Mouse (Mus musculus): Measurements from ENCODE around the gene P4ha1. TPM values are rescaled to one million over a fixed set of nuclear protein-coding genes. Genes with fewer than 3 reads are reported as not detected.
"Not testable (repeated sequence)": the region's sequence is repeated elsewhere in the genome, so short reads cannot be mapped to it uniquely, and the experiment has no call there.

The P4ha1 gene
- polyA plus RNA-seq, 1 experiment from 2014 or later: 42.6 TPM

DNA sequence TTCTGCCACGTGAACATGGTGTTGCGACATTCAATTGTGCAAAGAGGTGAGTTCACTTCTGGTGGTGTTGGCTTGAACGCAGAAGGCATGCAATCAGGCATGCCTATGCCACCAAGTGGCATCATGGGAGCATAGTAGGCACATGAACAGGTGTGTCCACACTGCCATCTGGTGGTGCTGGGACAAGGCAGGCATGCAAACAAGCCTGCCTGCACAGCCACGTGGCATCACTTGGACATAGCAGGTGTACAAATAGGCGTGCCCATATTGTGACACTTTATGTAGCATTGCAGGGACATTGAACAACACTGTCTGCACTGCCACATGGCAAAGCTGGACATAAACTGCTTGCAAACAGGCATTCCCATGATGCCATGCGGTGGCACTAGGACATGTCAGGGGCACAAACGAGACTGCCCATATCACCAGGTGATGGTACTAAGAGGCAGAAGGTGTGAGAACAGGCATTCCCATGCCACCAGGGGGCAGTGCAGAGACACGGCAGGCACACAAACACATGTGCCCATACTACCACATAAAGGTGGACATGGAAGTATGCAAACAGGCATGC is 27.8 kb upstream of the P4ha1 start:
- no peaks in the 10 kb centered on the region for H3K36me3 ChIP-seq
- H3K27ac ChIP-seq: no peak overlapping the region
- no peak overlapping the region for H3K4me3 ChIP-seq
- H3K4me1 ChIP-seq: no peaks in the 10 kb centered on the region
- 0 out of 2 replicates have a peak, but pooled peaks have one; percentile 10 for ATAC-seq (ENCODE audit: low FRiP score, low read depth)
- H3K9ac ChIP-seq: no peak overlapping the region
- 69% methylated on average over 8 of the region's 8 CpGs for WGBS
- H3K9me3 ChIP-seq: no peaks in the 10 kb centered on the region
- H3K4me2 ChIP-seq (replicated peaks): no peak overlapping the region
- H3K27me3 ChIP-seq (replicated peaks): no peaks in the 10 kb centered on the region

DNA sequence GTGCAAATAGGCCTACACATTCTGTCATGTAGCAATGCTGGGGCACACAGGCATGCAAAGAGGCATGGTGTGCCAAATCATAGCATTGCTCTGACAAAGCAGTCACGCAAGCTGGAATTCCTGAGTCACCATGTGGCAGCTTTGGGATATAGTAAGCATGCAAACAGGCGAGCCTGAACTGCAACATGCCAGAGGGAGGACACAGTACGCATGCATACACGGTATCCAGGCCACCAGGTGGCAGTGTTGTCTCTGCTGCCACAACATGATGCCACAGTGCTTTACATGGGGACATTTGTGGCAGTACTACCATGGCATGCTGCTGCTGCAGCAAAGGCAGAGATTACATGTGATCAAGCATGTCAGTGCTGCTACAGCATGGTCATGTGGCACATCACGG is 26.8 kb upstream of the P4ha1 start:
- ATAC-seq (ENCODE audit: low FRiP score, low read depth): peak; percentile 67
- no peaks in the 10 kb centered on the region for H3K27me3 ChIP-seq (replicated peaks)
- no peak overlapping the region for H3K4me2 ChIP-seq (replicated peaks)
- no peaks in the 10 kb centered on the region for H3K9me3 ChIP-seq
- H3K4me3 ChIP-seq: no peak overlapping the region
- no peak overlapping the region for H3K27ac ChIP-seq
- H3K36me3 ChIP-seq: no peaks in the 10 kb centered on the region
- H3K4me1 ChIP-seq: no peaks in the 10 kb centered on the region
- H3K9ac ChIP-seq: no peak overlapping the region
- WGBS: 41% methylated on average over 5 of the region's 5 CpGs

DNA sequence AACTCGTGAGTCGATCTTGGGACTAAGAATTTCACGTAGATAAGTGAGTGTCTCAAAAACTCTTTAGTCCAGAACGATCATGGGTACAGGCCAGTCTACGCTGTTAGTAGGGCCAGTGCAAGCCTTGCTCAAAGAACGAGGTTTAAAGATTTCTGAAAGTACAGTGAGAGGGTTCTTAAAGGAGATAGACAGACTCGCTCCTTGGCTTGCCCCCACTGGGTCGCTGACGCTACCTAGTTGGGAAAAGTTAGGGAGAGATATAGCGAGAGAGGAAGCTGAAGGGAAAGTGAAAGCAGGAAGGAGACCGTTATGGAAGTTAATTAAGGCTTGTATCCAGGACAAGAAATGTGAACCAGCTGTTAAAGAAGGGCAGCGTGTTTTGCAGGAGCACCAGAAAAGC is 20.4 kb upstream of the P4ha1 start:
- H3K4me3 ChIP-seq; H3K27me3 ChIP-seq (replicated peaks); H3K9ac ChIP-seq; H3K36me3 ChIP-seq; H3K4me2 ChIP-seq (replicated peaks); ATAC-seq (ENCODE audit: low FRiP score, low read depth); H3K4me1 ChIP-seq; H3K27ac ChIP-seq: not testable (repeated sequence)
- WGBS: 93% methylated on average over 12 of the region's 12 CpGs
- 0 out of 2 replicates have a peak, but pooled peaks cover 18% of the 10 kb centered on the region for H3K9me3 ChIP-seq

DNA sequence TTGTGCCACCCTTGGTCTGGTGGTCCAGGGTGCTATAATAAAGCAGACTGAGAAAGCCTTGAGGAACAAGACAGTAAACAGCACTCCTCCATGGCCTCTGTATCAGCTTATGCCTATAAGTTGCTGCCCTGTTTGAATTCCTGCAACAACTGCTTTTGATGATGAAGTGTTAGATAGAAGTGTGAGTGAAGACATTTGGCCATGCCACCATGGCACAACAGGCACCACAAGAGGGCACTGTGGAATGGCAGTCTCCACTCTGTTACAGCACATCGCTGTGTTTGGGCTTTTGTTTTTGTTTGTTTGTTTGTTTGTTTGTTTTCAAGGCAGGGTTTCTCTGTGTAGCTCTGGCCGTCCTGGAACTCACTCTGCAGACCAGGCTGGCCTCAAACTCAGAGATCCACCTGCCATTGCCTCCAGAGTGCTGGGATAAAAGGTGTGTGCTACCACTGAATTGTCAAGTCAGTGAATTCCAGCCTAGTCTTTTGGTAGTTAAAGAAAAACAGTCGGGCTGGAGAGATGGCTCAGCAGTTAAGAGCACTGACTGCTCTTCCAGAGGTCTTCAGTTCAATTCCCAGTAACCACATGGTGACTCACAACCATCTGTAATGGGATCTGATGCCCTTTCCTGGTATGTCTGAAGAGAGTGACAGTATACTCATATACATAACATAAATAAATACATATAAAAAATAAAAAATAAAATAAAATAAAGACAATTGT is 13.9 kb upstream of the P4ha1 start:
- 0 out of 2 replicates have a peak, but pooled peaks cover 6% of the 10 kb centered on the region for H3K9me3 ChIP-seq
- ATAC-seq (ENCODE audit: low FRiP score, low read depth): no peak

DNA sequence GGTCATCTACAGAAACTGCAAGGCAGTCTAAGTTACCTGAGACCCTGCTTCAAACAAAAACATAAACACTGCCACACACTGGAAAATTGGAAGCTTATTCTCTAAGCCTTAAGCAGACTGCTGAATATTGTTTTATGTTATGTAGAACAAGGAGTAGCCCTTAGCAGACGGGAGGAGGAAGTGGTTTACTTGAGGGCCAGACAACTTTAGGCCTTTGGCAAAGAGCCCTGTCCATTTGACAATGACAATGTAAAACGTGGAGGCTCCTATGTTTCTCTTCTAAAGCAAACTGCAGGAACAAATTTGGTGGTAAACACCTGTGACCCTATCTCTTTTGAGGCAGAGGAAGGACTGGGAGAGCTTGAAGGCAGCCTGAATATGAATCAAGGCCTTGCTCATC is 13.0 kb upstream of the P4ha1 start:
- Histone ChIP-seq H3K9me3 (0 out of 2 replicates have a peak, but pooled peaks cover 6% of the 10 kb centered on the region), H3K27me3 (replicated peaks) (no peaks in the 10 kb centered on the region), H3K9ac (no peak overlapping the region), H3K4me1 (no peaks in the 10 kb centered on the region), H3K36me3 (no peaks in the 10 kb centered on the region), H3K4me3 (no peak overlapping the region), H3K4me2 (replicated peaks) (no peak overlapping the region), H3K27ac (no peak overlapping the region)
- WGBS: 75% methylated on average over 2 of the region's 2 CpGs
- no peak for ATAC-seq (ENCODE audit: low FRiP score, low read depth)

More for the DNA sequence above, 13.9 kb upstream of the P4ha1 start:
- H3K36me3 ChIP-seq: no peaks in the 10 kb centered on the region
- WGBS: 44% methylated on average over 3 of the region's 3 CpGs
- no peak overlapping the region for H3K27ac ChIP-seq
- H3K4me2 ChIP-seq (replicated peaks): no peak overlapping the region
- H3K4me1 ChIP-seq: no peaks in the 10 kb centered on the region
- H3K27me3 ChIP-seq (replicated peaks): no peaks in the 10 kb centered on the region
- no peak overlapping the region for H3K4me3 ChIP-seq
- no peak overlapping the region for H3K9ac ChIP-seq

DNA sequence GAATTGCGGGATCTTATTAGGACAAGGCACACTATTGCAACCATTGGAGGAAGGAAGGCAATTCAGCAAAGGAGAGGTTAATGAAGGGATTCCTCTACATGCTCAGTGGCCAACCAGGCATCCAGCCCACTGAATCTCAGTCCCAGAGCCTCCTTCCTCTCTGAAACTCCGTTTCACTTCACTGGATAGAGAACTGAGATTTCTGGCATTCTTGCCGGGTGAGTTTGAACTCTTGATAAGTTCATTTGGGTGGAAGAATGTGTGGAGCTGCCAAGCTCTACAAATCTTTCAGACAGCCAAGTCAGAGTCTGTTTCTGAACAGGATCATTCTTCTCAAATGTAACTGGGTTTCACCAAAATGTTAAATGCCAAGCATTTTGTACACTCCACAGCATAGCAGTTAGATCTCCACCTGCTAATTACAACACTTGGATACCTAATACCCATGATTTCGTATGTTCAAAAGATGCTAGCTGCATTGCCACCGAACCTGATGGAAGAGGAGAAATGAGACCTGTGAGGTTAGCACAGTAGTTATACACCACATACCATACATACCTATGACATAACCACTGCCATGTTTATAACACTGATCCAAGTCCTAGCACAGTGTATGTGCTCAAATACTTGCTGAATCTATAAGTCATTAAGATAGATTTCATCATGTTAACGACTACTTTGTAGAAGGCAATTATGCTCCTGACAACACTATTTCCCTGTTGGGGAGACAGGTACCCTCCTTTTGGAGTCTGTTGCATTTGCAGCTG is 12.2 kb upstream of the P4ha1 start:
- 78% methylated on average over 6 of the region's 6 CpGs for WGBS
- no peaks in the 10 kb centered on the region for H3K27me3 ChIP-seq (replicated peaks)
- 0 out of 2 replicates have a peak, but pooled peaks cover 6% of the 10 kb centered on the region for H3K9me3 ChIP-seq

DNA sequence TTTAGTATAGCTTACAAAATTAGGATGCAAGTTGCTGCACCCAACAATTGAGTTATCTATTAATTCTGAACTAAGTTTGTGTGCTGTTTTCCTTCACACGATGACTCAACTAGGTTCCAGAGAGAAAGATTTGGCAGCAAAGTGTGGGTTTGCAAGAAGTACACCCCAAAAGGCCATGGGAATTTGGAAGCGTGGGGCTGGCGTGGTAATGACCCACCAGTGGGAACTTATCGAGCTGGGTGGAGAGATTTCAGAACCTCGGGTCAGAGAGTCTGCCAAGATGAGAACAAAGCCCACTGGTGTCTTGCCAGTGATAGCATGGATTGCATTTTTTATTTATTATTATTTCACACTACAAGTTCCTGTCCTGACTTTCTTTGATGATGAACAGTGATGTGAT is 11.2 kb upstream of the P4ha1 start:
- no peak for ATAC-seq (ENCODE audit: low FRiP score, low read depth)
- Histone ChIP-seq H3K9ac (no peak overlapping the region), H3K36me3 (no peaks in the 10 kb centered on the region), H3K4me3 (no peak overlapping the region), H3K27ac (no peak overlapping the region), H3K27me3 (replicated peaks) (no peaks in the 10 kb centered on the region), H3K4me2 (replicated peaks) (no peak overlapping the region), H3K4me1 (no peaks in the 10 kb centered on the region), H3K9me3 (0 out of 2 replicates have a peak, but pooled peaks cover 6% of the 10 kb centered on the region)
- 91% methylated on average over 5 of the region's 5 CpGs for WGBS

More for the DNA sequence above, 12.2 kb upstream of the P4ha1 start:
- H3K4me1 ChIP-seq: no peaks in the 10 kb centered on the region
- no peaks in the 10 kb centered on the region for H3K36me3 ChIP-seq
- H3K4me3 ChIP-seq: no peak overlapping the region
- H3K9ac ChIP-seq: no peak overlapping the region
- no peak overlapping the region for H3K27ac ChIP-seq
- H3K4me2 ChIP-seq (replicated peaks): no peak overlapping the region
- no peak for ATAC-seq (ENCODE audit: low FRiP score, low read depth)

DNA sequence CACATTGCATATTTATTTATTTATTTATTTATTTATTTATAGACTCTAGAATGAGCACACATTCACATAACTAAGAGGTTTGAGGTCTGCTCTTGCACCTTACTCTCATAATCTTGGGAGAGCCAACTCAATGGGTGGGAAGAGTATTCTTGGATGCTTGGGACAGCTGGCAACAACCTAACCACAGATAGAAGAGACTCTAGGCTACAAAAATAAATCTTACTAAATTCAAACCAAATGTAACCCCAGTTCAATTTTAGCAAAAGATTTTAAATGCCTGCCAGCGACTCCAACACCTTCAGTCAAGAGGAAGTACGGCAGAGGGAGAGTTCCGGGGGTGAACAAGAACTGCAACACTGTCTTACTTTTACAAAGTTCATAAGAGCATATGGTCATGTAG is 2.0 kb upstream of the P4ha1 start:
- 92% methylated on average over 3 of the region's 3 CpGs for WGBS
- ATAC-seq (ENCODE audit: low FRiP score, low read depth): no peak
- no peak overlapping the region for H3K27ac ChIP-seq
- peaks cover 10% of the 10 kb centered on the region for H3K4me1 ChIP-seq
- H3K27me3 ChIP-seq (replicated peaks): no peaks in the 10 kb centered on the region
- no peak overlapping the region for H3K4me3 ChIP-seq
- H3K36me3 ChIP-seq: no peaks in the 10 kb centered on the region
- no peak overlapping the region for H3K9ac ChIP-seq
- H3K4me2 ChIP-seq (replicated peaks): no peak overlapping the region
- no peaks in the 10 kb centered on the region for H3K9me3 ChIP-seq

DNA sequence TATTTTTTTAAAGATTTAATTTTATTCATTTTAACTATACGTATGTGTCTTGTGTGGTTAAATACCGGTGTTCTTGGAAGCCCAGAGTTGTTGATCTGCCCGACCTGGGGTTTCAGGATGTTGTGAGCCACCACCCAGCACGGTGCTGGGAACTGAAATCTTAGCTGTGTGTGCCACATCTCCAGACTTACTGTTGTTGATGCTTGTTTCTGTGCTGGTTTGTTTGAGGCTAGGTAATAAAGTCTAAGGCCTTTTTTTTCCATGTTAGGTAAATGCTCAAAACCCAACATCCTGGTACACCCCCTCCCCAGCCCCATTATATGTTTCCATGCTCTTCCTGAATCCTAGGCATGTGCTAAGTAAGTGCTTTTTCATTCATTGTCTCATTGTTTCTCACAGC is 825 bp upstream of the P4ha1 start:
- Histone ChIP-seq H3K4me1 (peaks cover 10% of the 10 kb centered on the region), H3K9me3 (no peaks in the 10 kb centered on the region), H3K27ac (0 out of 2 replicates have a peak overlapping the region, but pooled peaks have one; percentile 38), H3K36me3 (no peaks in the 10 kb centered on the region), H3K9ac (no peak overlapping the region), H3K4me2 (replicated peaks) (peak overlapping the region; percentile 85; the same call in 1 of the 2 replicates), H3K27me3 (replicated peaks) (no peaks in the 10 kb centered on the region), H3K4me3 (no peak overlapping the region)
- WGBS: 52% methylated on average over 4 of the region's 4 CpGs
- no peak; the same call in 1 of the 2 replicates for ATAC-seq (ENCODE audit: low FRiP score, low read depth)

DNA sequence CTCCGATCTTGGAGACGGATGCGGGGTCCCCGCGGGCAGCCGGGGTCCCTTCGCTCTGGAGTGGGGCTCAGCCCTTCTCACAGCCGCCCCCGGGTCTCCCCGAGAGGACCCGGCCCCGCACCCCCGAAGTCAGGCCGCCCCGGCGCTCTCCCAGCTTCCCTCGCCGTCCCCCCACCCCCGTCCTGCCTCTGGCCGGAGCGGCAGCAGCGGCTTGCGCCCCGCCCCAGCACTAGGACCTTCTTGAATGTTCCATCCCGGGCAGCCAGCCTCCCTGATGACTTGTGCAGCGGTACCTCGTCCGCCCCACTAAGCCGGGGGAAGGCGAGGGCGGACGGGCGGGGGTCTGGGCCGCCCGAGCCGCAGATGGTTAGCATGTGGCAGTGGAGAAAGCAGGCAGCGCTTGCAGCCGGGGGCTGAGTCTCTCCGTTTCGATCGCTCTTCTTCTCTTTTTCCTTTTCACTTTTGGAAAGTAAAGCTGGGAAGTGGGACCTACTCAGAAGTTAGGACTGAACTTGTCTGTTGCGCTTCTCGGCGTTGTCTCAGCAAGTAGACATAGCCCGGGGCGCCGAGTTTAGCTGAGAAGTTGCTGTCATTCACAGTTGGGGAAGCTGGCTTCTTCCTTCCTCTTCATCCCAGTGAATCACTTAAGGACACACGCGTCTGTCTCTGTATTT is 529 bp downstream of the P4ha1 start:
- peak overlapping the region; percentile 95 for H3K27ac ChIP-seq
- H3K36me3 ChIP-seq: no peaks in the 10 kb centered on the region; the same call in 1 of the 2 replicates
- WGBS: under 1% methylated on average over 49 of the region's 49 CpGs
- H3K9me3 ChIP-seq: no peaks in the 10 kb centered on the region
- no peaks in the 10 kb centered on the region for H3K27me3 ChIP-seq (replicated peaks)
- peak overlapping the region; percentile 85 for H3K4me2 ChIP-seq (replicated peaks)
- peaks cover 10% of the 10 kb centered on the region for H3K4me1 ChIP-seq
- peak overlapping the region; percentile 83 for H3K4me3 ChIP-seq
- peak overlapping the region; percentile 94 for H3K9ac ChIP-seq
- ATAC-seq (ENCODE audit: low FRiP score, low read depth): peak; percentile 84

DNA sequence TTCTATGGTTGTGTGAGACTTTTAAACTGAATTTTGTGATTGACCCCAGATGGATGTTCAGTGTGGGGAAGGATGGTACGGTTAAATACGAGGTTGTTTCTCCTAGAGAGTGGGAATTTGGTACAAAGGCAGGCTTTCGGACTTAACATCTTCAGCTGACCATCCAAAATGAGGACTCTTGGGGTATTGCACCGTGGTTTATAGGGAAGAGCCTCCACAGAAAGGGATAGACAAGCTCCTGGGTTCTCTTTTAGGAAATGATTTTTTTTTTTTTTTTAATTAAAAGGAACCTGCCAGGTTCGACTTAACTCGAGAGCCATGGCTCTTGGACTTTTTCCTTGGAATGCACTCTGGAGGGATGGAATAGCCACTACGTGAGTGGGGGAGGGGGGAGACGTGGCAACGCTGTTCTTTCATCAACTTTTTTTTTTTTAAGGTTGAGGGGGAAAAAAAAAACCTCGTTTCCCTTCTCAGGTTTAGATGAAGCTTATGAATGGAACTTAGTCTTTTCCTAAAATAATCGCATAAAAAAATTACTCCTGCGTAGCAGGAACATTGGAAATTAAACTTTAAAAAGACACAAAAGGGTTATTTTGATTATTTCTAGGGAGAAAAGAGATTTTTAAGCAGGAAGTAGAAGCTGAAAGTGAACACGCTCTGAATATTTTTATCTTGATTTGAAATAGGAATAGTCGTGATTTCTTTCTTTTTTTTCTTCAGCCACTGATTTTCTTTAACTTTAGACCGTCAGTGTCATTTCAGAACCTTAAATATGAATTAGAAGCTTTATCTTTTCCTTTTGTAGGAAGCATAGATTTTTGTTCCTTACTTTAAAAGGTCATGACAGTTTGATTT is 1.4 kb downstream of the P4ha1 start:
- Histone ChIP-seq H3K27me3 (replicated peaks) (no peaks in the 10 kb centered on the region), H3K4me1 (peaks cover 10% of the 10 kb centered on the region), H3K9me3 (no peaks in the 10 kb centered on the region), H3K4me3 (peak overlapping the region; percentile 83), H3K27ac (0 out of 2 replicates have a peak overlapping the region, but pooled peaks have one; percentile 95), H3K4me2 (replicated peaks) (peak overlapping the region; percentile 85), H3K36me3 (no peaks in the 10 kb centered on the region; the same call in 1 of the 2 replicates), H3K9ac (peak overlapping the region; percentile 94)
- WGBS: 19% methylated on average over 15 of the region's 15 CpGs
- ATAC-seq (ENCODE audit: low FRiP score, low read depth): no peak

Data from neural tube, embryonic 12.5 days (tissue).